Mouse (Mus musculus) adrenal gland, postnatal 14 days (tissue): ENCODE data around the gene Ubc. TPM values are rescaled to one million over a fixed set of nuclear protein-coding genes. Genes with fewer than 3 reads are reported as not detected.

Experiments used
- DNase-seq: peaks from one replicate; pipeline ENCODE4 v3.0.0; 2021; ENCODE audit warnings: mixed read lengths
- total RNA-seq: library from RNA; stranded (reverse); gene quantifications from 2 replicates; pipeline ENCODE4 v1.2.3, GENCODE M21; 2021

The Ubc gene
- total RNA-seq, 1 experiment from 2014 or later: 1,189 TPM

GRCm38 (mm10) chr5:125383637-125384420, 6.2 kb downstream of the Ubc start:
- no peak for DNase-seq

- DNase-seq: peak; percentile 77
Measured at GRCm38 (mm10) chr5:125382673-125383558, 7.1 kb downstream of the Ubc start.

- no peak for DNase-seq
Measured at GRCm38 (mm10) chr5:125381954-125382672, 7.9 kb downstream of the Ubc start.

GRCm38 (mm10) chr5:125378919-125379318, 11.1 kb downstream of the Ubc start:
- DNase-seq: no peak

- DNase-seq: no peak
Measured at GRCm38 (mm10) chr5:125377214-125377613, 12.8 kb downstream of the Ubc start.

GRCm38 (mm10) chr5:125375871-125376270, 14.1 kb downstream of the Ubc start:
- DNase-seq: no peak

GRCm38 (mm10) chr5:125372027-125372426, 18.0 kb downstream of the Ubc start:
- no peak for DNase-seq

GRCm38 (mm10) chr5:125370950-125371693, 18.9 kb downstream of the Ubc start:
- no peak for DNase-seq

GRCm38 (mm10) chr5:125368568-125368967, 21.4 kb downstream of the Ubc start:
- DNase-seq: peak; percentile 82

- no peak for DNase-seq
Measured at GRCm38 (mm10) chr5:125368156-125368555, 21.8 kb downstream of the Ubc start.

- no peak for DNase-seq
Measured at GRCm38 (mm10) chr5:125364851-125365429, 25.1 kb downstream of the Ubc start.

- DNase-seq: peak; percentile 69
Measured at GRCm38 (mm10) chr5:125363894-125364293, 26.1 kb downstream of the Ubc start.

- no peak for DNase-seq
Measured at GRCm38 (mm10) chr5:125360981-125361510, 29.0 kb downstream of the Ubc start.

GRCm38 (mm10) chr5:125360566-125360965, 29.4 kb downstream of the Ubc start:
- DNase-seq: peak; percentile 44

GRCm38 (mm10) chr5:125358270-125358608, 31.8 kb downstream of the Ubc start:
- no peak for DNase-seq

- no peak for DNase-seq
Measured at GRCm38 (mm10) chr5:125357543-125358269, 32.3 kb downstream of the Ubc start.

- DNase-seq: no peak
Measured at GRCm38 (mm10) chr5:125355650-125356049, 34.4 kb downstream of the Ubc start.

GRCm38 (mm10) chr5:125354885-125355492, 35.0 kb downstream of the Ubc start:
- DNase-seq: no peak

- DNase-seq: no peak
Measured at GRCm38 (mm10) chr5:125352781-125353294, 37.2 kb downstream of the Ubc start.

- no peak for DNase-seq
Measured at GRCm38 (mm10) chr5:125351939-125352338, 38.1 kb downstream of the Ubc start.
